Mouse (Mus musculus) liver, embryonic 14.5 days (tissue): ENCODE results near the gene Ppip5k1.

Experiments
- CTCF ChIP-seq: IDR thresholded peaks from 2 replicates; pipeline ENCODE4 v1.5.1; 2016; ENCODE audit warnings: antibody characterized with exemption, low read depth, control low read depth
- EP300 ChIP-seq: IDR thresholded peaks from 2 replicates; pipeline ENCODE4 v1.6.1; 2016; ENCODE audit warnings: antibody characterized with exemption, low read depth

DNA sequence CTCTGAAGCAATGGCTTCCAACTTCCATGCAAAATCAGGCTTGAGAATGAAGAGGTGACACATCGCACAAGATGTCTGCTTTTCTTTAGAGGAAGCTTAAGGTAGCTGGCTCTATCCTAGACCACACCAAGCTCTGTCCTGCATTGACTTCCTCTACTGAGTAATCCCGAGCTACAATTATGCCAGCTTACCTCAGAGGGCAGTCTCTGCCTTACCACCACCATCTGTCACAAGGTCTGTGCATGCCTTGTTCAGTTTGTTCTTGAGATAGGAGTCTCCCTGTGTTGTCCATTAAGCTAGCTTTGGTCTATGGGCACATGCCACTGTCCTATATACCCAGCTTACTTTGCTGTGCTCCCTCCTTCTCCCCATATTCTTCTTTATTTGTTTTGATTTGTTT is 25.7 kb downstream of the Ppip5k1 start:
- TF ChIP-seq CTCF (no peak), EP300 (no peak)
